Mouse (Mus musculus) neural tube, embryonic 15.5 days (tissue): ENCODE measurements around the gene Osmr. TPM values are rescaled to one million over a fixed set of nuclear protein-coding genes. Genes with fewer than 3 reads are reported as not detected.

Experiments
- polyA plus RNA-seq: library from polyadenylated mRNA; unstranded; fragments of >200 nt; fragmentation: Nextera tagmentation; extraction: Ambion mirVana; gene quantifications from 2 replicates; pipeline ENCODE4 v1.2.1, GENCODE M21; 2015

Osmr gene
- polyA plus RNA-seq, 1 experiment from 2014 or later = 1.8 TPM

Other genes with a start within 250 kb of the Osmr start
- 51.4 and 52.6 TPM in 2 replicates for gene Rictor, start 166.6 kb downstream of the Osmr start, polyA plus RNA-seq
- 18.8 and 22.1 TPM in 2 replicates for gene Lifr, start 215.6 kb upstream of the Osmr start, polyA plus RNA-seq